Mouse (Mus musculus): ENCODE data around the gene Folr1. TPM values are rescaled to one million over a fixed set of nuclear protein-coding genes. Genes with fewer than 3 reads are reported as not detected.

Gene Folr1
- polyA plus RNA-seq, 1 experiment from 2014 or later = 1.2 TPM

DNA sequence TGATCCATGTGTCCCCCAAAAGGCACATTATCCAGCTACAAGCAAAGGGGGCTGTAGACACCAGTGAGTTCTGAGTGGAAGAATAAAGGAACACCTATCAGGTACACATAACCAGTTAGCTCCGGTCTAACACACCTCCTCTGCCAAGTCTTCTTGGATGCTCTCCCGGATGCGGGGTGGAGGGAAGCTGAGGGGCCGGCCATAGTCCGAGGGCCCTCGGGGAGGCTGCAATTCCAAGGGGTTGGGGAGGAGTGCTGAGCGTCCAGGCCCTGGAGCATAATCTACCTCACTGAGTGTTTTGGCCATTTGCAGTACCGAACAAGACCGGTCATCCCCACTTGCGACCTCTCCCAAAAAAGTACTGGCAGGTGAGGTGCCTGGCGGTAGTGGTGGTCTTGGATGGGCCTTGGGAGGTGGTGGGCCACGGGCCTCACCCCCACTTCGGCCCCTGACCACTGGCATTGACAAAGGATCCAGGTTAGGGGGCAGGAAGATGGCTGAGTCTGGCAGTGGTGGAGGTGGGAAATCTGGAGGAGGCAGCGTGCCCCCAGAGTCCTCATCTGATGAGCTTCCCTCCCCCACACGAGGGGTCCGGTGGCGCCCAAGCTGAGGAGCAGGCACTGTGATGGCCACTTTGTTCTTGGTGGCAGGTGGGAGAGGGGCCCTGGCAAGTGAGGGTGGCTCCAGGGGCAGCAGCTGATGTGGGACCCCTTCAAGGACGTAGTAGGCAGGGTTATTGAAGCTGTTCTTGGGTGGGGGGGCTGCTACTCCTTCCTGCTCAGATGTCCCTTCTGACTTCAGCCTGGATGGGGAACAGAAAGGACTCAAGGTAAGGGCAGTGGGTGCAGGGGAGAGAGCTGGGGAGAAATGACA lies 46.6 kb downstream of the Folr1 start:
- Histone ChIP-seq H3K27me3 (peaks cover 49% of the 10 kb centered on the region), H3K9ac (no peak overlapping the region), H3K4me1 (peaks cover 27% of the 10 kb centered on the region), H3K9me3 (no peaks in the 10 kb centered on the region), H3K4me2 (replicated peaks) (no peak overlapping the region), H3K36me3 (peaks cover 60% of the 10 kb centered on the region), H3K27ac (no peak overlapping the region), H3K4me3 (no peak overlapping the region)
- ATAC-seq (ENCODE audit: insufficient number of reproducible peaks, insufficient read depth, low FRiP score, low TSS enrichment) = no peak
- 85% methylated on average over 18 of the region's 18 CpGs for WGBS

DNA sequence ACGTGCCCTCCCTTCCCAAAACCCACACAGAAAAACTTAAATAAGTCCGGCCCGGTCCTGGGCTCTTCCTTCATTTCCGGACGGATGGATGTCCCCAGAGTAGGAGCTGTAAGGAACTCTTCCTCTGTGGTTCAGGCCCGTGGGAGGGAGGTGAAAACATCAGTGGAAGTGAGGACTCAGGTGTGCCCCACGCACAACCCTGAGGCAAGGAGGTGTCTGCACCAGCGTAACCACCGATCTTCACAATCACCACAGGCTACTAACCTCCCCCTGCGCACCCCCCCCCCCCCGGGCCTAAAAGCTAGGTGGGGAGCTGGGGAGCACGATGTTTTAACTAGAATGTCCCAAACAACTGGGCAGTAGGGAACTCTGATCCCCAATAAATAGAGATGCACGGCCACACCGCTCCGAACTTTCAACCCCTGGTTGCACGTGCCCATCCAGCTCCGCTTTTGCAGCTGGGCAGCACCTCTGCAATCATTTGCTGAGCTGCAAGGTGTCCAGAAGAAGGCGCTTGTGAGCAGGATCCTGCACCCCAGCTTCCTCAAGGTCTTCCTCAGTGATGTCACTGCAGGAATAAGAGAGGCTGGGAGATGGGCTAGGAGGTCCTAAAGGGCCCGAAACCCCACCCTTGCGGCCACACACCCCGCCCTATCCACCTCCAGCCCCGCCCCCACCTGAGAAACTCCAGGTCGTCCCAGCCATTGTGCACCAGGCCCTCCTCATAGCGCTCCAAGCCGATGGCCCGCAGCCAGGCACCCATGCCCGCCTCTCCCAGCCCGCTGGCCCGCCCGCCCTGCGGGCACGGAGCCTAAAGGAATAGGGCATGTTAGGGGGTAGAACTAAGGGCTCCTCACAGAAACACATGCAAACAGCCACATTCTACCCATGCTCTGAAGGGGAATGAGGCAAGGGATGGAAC lies 47.5 kb downstream of the Folr1 start:
- peaks cover 51% of the 10 kb centered on the region for H3K36me3 ChIP-seq
- H3K4me1 ChIP-seq = peaks cover 32% of the 10 kb centered on the region
- H3K9me3 ChIP-seq = no peaks in the 10 kb centered on the region
- no peak overlapping the region for H3K27ac ChIP-seq
- H3K4me3 ChIP-seq = no peak overlapping the region
- peaks cover 58% of the 10 kb centered on the region for H3K27me3 ChIP-seq
- WGBS = 29% methylated on average over 30 of the region's 32 CpGs
- no peak overlapping the region for H3K9ac ChIP-seq
- no peak overlapping the region for H3K4me2 ChIP-seq (replicated peaks)
- no peak for ATAC-seq (ENCODE audit: insufficient number of reproducible peaks, insufficient read depth, low FRiP score, low TSS enrichment)

- peak; percentile 81 for ATAC-seq (ENCODE audit: insufficient number of reproducible peaks, insufficient read depth, low FRiP score, low TSS enrichment)
- Histone ChIP-seq H3K9me3 (no peaks in the 10 kb centered on the region), H3K36me3 (peaks cover 38% of the 10 kb centered on the region), H3K27ac (0 out of 2 replicates have a peak overlapping the region, but pooled peaks have one; percentile 3), H3K27me3 (peaks cover 70% of the 10 kb centered on the region), H3K4me3 (peak overlapping the region; percentile 41), H3K4me2 (replicated peaks) (peak overlapping the region; percentile 86), H3K4me1 (peaks cover 37% of the 10 kb centered on the region), H3K9ac (peak overlapping the region; percentile 60)
- under 1% methylated on average over 71 of the region's 71 CpGs for WGBS
Observed at GRCm38 (mm10) chr7:101821571-101822501, 48.8 kb downstream of the Folr1 start.

DNA sequence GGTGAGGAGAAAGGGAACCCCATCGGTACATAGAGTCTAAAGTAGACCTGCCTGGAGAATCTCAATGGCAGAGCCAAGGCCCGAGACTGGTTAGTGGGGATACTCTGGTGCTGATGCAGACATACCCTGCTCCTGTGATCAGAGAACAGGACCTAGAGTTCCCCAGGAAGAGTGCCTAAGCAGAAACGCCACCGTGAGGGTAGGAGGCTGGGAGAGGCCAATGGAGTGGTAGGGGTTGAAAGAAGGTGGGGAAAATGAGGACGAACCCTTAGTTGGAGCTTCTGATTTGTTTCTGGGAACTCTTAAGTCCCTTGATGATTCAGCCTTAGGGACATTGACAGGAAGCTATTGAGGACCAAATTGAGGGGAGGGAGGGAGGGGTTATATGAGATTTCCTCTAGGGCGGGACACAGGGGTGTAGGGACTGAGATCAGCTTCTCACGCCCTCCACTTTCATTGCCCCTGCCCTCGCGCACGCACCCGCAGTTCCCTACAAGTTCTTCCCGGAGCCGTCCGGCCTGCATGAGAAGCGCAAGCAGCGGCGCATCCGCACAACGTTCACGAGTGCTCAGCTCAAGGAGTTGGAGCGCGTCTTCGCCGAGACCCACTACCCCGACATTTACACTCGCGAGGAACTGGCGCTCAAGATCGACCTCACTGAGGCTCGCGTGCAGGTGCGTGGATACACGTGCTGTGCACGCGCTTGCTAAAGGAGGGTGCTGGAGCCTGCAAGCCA lies 50.1 kb downstream of the Folr1 start:
- Histone ChIP-seq H3K4me1 (peaks cover 37% of the 10 kb centered on the region), H3K9me3 (no peaks in the 10 kb centered on the region), H3K9ac (no peak overlapping the region), H3K36me3 (peaks cover 25% of the 10 kb centered on the region), H3K27me3 (peaks cover 78% of the 10 kb centered on the region), H3K4me2 (replicated peaks) (peak overlapping the region; percentile 86), H3K4me3 (peak overlapping the region; percentile 41), H3K27ac (no peak overlapping the region)
- ATAC-seq (ENCODE audit: insufficient number of reproducible peaks, insufficient read depth, low FRiP score, low TSS enrichment) = no peak
- WGBS = 2% methylated on average over 35 of the region's 35 CpGs

- Histone ChIP-seq H3K4me1 (peaks cover 35% of the 10 kb centered on the region), H3K9me3 (no peaks in the 10 kb centered on the region), H3K4me3 (peak within 1 kb of the TSS; percentile 34), H3K9ac (peak within 1 kb of the TSS; percentile 19; the same call in 1 of the 2 replicates), H3K27me3 (peaks cover 70% of the 10 kb centered on the region), H3K27ac (no peak within 1 kb of the TSS), H3K36me3 (peaks cover 1% of the 10 kb centered on the region; the same call in 1 of the 2 replicates), H3K4me2 (replicated peaks) (peak within 1 kb of the TSS; percentile 50)
- under 1% methylated on average over 45 of the region's 45 CpGs for WGBS
- 0 out of 2 replicates have a peak, but pooled peaks have one; percentile 24 for ATAC-seq (ENCODE audit: insufficient number of reproducible peaks, insufficient read depth, low FRiP score, low TSS enrichment)
Observed at GRCm38 (mm10) chr7:101817861-101818401, 52.7 kb downstream of the Folr1 start, which contains the start of gene Phox2a. Phox2a (plus strand) TSS chr7:101818313.

Small RNA genes lying within 50 kb of the gene (microRNA-seq; reads per million reads assigned to microRNA genes)
- not detected for gene Gm22655

Other genes starting within 250 kb of the Folr1 start
- 48.0 and 51.2 TPM in 2 replicates for gene Clpb, start 207.2 kb downstream of the Folr1 start, polyA plus RNA-seq (2016; fragmentation: Nextera tagmentation; extraction: Ambion mirVana)
- 0.58 TPM in 1 of 2 replicates, not detected in the other for gene Phox2a, start 52.5 kb downstream of the Folr1 start, polyA plus RNA-seq (2016; fragmentation: Nextera tagmentation; extraction: Ambion mirVana)
- gene Inppl1, start 32.6 kb downstream of the Folr1 start, polyA plus RNA-seq (2016; fragmentation: Nextera tagmentation; extraction: Ambion mirVana) = 55.2 and 69.7 TPM in 2 replicates
- 0.92 TPM in 1 of 2 replicates, not detected in the other for gene Folr2, start 13.6 kb downstream of the Folr1 start, polyA plus RNA-seq (2016; fragmentation: Nextera tagmentation; extraction: Ambion mirVana)
- gene Anapc15, start 7.1 kb downstream of the Folr1 start, polyA plus RNA-seq (2016; fragmentation: Nextera tagmentation; extraction: Ambion mirVana) = 75.5 and 76.6 TPM in 2 replicates
- gene Lamtor1, start 35.1 kb upstream of the Folr1 start, polyA plus RNA-seq (2016; fragmentation: Nextera tagmentation; extraction: Ambion mirVana) = 153 and 158 TPM in 2 replicates
- gene Tomt, start 35.6 kb upstream of the Folr1 start, polyA plus RNA-seq (2016; fragmentation: Nextera tagmentation; extraction: Ambion mirVana) = 0.61 and 0.65 TPM in 2 replicates
- gene Lrrc51, start 63.1 kb upstream of the Folr1 start, polyA plus RNA-seq (2016; fragmentation: Nextera tagmentation; extraction: Ambion mirVana) = 8.8 and 9.8 TPM in 2 replicates
- gene Numa1, start 63.3 kb upstream of the Folr1 start, polyA plus RNA-seq (2016; fragmentation: Nextera tagmentation; extraction: Ambion mirVana) = 115 and 119 TPM in 2 replicates
- gene Il18bp, start 147.9 kb upstream of the Folr1 start, polyA plus RNA-seq (2016; fragmentation: Nextera tagmentation; extraction: Ambion mirVana) = 3.6 and 3.8 TPM in 2 replicates
- 28.9 and 33.5 TPM in 2 replicates for gene Rnf121, start 194.7 kb upstream of the Folr1 start, polyA plus RNA-seq (2016; fragmentation: Nextera tagmentation; extraction: Ambion mirVana)
- 46.2 and 48.3 TPM in 2 replicates for gene Xndc1, start 194.7 kb upstream of the Folr1 start, polyA plus RNA-seq (2016; fragmentation: Nextera tagmentation; extraction: Ambion mirVana)
- gene Xntrpc, start 194.9 kb upstream of the Folr1 start, polyA plus RNA-seq (2016; fragmentation: Nextera tagmentation; extraction: Ambion mirVana) = 2.6 and 3.5 TPM in 2 replicates
- 0.28 TPM in 1 of 2 replicates, not detected in the other for gene Trpc2, start 212.3 kb upstream of the Folr1 start, polyA plus RNA-seq (2016; fragmentation: Nextera tagmentation; extraction: Ambion mirVana)
- gene Art1, start 231.0 kb upstream of the Folr1 start, polyA plus RNA-seq (2016; fragmentation: Nextera tagmentation; extraction: Ambion mirVana) = 3.4 and 6.0 TPM in 2 replicates
- 1.5 and 2.0 TPM in 2 replicates for gene Art5, start 238.7 kb upstream of the Folr1 start, polyA plus RNA-seq (2016; fragmentation: Nextera tagmentation; extraction: Ambion mirVana)
- not detected in 2 replicates for gene Chrna10, start 246.0 kb upstream of the Folr1 start, polyA plus RNA-seq (2016; fragmentation: Nextera tagmentation; extraction: Ambion mirVana)